Mouse (Mus musculus): ENCODE data around the gene Gpc6.

Gene Gpc6

GRCm38 (mm10) chr14:117894869-117895538, 969.9 kb downstream of the Gpc6 start:
- no peak for DNase-seq

GRCm38 (mm10) chr14:117895539-117895912, 970.4 kb downstream of the Gpc6 start:
- no peak for DNase-seq

GRCm38 (mm10) chr14:117904300-117904699, 979.2 kb downstream of the Gpc6 start:
- DNase-seq: no peak

GRCm38 (mm10) chr14:117905701-117906100, 980.6 kb downstream of the Gpc6 start:
- DNase-seq: no peak

GRCm38 (mm10) chr14:117906361-117906760, 981.2 kb downstream of the Gpc6 start:
- DNase-seq: no peak

- DNase-seq: no peak
These were observed 983.3 kb downstream of the Gpc6 start for GRCm38 (mm10) chr14:117908231-117908920.

- DNase-seq: no peak
These were observed 983.9 kb downstream of the Gpc6 start for GRCm38 (mm10) chr14:117909046-117909445.

GRCm38 (mm10) chr14:117910323-117910722, 985.2 kb downstream of the Gpc6 start:
- no peak for DNase-seq

GRCm38 (mm10) chr14:117912624-117913270, 987.6 kb downstream of the Gpc6 start:
- DNase-seq: no peak

- no peak for DNase-seq
These were observed 991.5 kb downstream of the Gpc6 start for GRCm38 (mm10) chr14:117916577-117916976.

GRCm38 (mm10) chr14:117918724-117919123, 993.6 kb downstream of the Gpc6 start:
- DNase-seq: no peak

- DNase-seq: no peak
These were observed 994.5 kb downstream of the Gpc6 start for GRCm38 (mm10) chr14:117919612-117920011.

GRCm38 (mm10) chr14:117921393-117922014, 996.4 kb downstream of the Gpc6 start:
- no peak for DNase-seq

- no peak for DNase-seq
These were observed 998.6 kb downstream of the Gpc6 start for GRCm38 (mm10) chr14:117923667-117924066.

GRCm38 (mm10) chr14:117930105-117930847, 1005.2 kb downstream of the Gpc6 start:
- DNase-seq: no peak

- no peak for DNase-seq
These were observed 1006.0 kb downstream of the Gpc6 start for GRCm38 (mm10) chr14:117930848-117931816.

GRCm38 (mm10) chr14:117932163-117932851, 1007.2 kb downstream of the Gpc6 start:
- DNase-seq: no peak

GRCm38 (mm10) chr14:117938554-117938953, 1013.4 kb downstream of the Gpc6 start:
- peak; percentile 19 for DNase-seq

GRCm38 (mm10) chr14:117939471-117939870, 1014.4 kb downstream of the Gpc6 start:
- DNase-seq: no peak

GRCm38 (mm10) chr14:117945920-117946503, 1020.9 kb downstream of the Gpc6 start:
- DNase-seq: no peak

- DNase-seq: no peak
These were observed 1026.2 kb downstream of the Gpc6 start for GRCm38 (mm10) chr14:117951265-117951664.
